Mouse (Mus musculus) spleen, adult 18-20 months (tissue): ENCODE data around the gene Olfr994.

Source experiments
- DNase-seq, 2 experiments: peaks; one replicate each; pipeline ENCODE4 v3.0.0; 2022; ENCODE audit warnings: mixed read lengths in 2 of 2

Gene Olfr994

GRCm38 (mm10) chr2:85436351-85436750, at the start of gene Olfr994:
TSS of gene Olfr994 (minus strand) at chr2:85436451.
- DNase-seq: no peak

- no peak for DNase-seq
Measured at GRCm38 (mm10) chr2:85466801-85467325, 30.6 kb upstream of the Olfr994 start.

GRCm38 (mm10) chr2:85443539-85443938, 7.3 kb upstream of the Olfr994 start, which contains the start of gene Olfr995:
TSS of gene Olfr995 (minus strand) at chr2:85443639.
- no peak for DNase-seq

- DNase-seq: no peak
Measured at GRCm38 (mm10) chr2:85442546-85442945, 6.3 kb upstream of the Olfr994 start.

GRCm38 (mm10) chr2:85425893-85426292, 10.4 kb downstream of the Olfr994 start:
- DNase-seq: no peak

- no peak for DNase-seq
Measured at GRCm38 (mm10) chr2:85414777-85415176, 21.5 kb downstream of the Olfr994 start, which contains the start of gene Olfr993. TSS of gene Olfr993 (minus strand) at chr2:85414877.

GRCm38 (mm10) chr2:85409369-85409768, 26.9 kb downstream of the Olfr994 start, which contains the start of gene Olfr992:
TSS of gene Olfr992 (minus strand) at chr2:85409469.
- no peak for DNase-seq
